Mouse (Mus musculus) spleen, postnatal 10 days (tissue): ENCODE measurements around the gene Dpysl5.
A peak's percentile ranks its signal among the peaks of the same experiment; 100 is the strongest.

Source experiments
- DNase-seq, 2 experiments: peaks; one replicate each; pipeline ENCODE4 v3.0.0; 2021 to 2022; ENCODE audit warnings: low spot score in 2 of 2

The Dpysl5 gene

DNA sequence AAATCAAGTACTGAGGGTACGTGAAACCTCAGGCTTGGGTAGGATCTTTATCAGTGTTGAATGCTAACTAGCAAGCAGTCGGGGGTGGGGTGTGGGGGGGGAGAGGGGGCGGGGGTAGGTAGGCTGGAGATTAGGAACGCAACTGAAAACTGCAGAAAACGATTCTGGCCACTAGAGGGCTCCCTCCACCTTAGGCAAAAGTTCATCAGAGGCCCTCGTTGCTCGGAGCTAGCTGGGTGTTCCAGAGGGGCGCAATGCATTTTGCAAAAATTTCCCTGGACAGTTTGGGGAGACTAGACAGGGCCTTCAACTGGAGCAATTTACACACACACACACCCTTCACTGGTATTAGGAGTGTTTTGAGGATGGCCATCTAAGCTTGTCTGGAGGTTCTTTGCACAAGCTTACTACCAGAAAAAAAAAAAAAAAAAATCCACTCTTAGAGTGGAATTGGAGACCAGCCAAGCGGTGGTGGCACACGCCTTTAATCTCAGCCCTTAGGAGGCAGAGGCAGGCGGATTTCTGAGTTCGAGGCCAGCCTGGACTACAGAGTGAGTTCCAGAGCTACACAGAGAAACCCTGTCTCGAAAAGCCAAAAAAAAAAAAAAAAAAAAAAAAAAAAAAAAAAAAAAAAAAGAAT, 1.5 kb upstream of the Dpysl5 start:
- DNase-seq, result peak; percentile 31 to 76

DNA sequence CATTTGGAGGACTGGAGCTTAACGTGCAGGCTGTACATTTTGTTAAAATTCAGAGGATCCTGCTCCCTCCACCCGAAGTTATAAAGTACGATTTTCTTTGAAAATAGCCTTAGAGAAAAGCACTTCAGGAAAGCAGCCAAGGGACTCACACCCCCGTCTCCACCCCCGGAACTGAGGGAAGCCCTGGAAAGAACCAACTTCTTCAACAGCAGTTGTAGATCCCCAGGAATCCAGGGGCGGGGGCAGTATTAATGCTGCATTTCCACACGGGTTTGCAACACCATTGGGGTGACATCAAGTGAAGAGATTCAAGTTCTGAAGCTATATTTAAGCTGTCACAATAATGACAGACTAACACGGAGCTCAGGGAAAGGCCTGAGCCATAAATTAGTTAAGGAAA, 878 bp upstream of the Dpysl5 start:
- no peak for DNase-seq

- no peak for DNase-seq
Measured at GRCm38 (mm10) chr5:30712002-30712390, 632 bp downstream of the Dpysl5 start.

- peak in 1 of 2 experiments; percentile 14 for DNase-seq
Measured at GRCm38 (mm10) chr5:30712441-30713298, 1.3 kb downstream of the Dpysl5 start.

DNA sequence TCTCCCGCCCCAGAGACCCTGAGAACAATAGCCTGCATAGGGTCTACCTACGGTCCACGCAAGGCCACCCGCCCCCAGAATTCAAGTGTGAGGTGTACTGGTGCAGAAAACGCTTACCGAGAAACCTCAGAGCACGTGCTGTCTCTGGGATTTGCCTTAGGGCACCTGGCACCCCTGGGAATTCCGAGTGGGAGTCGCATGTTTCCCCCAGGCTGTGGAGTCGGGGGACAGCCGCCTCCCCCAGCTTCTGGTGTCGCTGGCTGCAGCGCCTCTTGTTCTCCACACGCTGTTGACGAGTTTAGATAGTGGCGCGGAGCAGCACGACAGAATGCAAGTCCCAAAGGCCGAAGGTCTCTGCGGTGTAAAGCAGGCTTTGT, 1.9 kb downstream of the Dpysl5 start:
- no peak for DNase-seq

DNA sequence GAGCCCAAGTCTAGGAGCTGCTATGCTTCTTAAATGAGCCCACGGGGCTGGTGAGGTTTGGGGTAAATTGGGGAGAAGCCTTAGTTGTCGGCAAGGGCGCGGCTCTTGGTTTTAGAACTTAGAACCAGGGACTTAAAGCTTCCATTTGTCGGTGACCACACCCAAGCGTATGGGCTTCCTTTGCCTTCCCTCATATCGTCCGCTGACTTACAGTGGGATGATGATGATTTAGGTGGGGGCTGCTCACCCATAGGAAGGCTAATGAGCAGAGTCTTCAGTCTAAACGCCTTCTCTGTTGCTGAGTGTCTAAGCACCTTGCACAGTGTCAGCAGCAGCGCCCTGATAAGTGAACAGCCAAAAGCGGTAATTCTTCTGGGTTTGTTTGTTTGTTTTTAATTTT, 2.3 kb downstream of the Dpysl5 start:
- DNase-seq, result no peak

- DNase-seq, result no peak
Measured at GRCm38 (mm10) chr5:30716311-30716710, 4.9 kb downstream of the Dpysl5 start.

GRCm38 (mm10) chr5:30717506-30717905, 6.1 kb downstream of the Dpysl5 start:
- no peak for DNase-seq

GRCm38 (mm10) chr5:30717991-30718703, 6.8 kb downstream of the Dpysl5 start:
- no peak for DNase-seq

- no peak for DNase-seq
Measured at GRCm38 (mm10) chr5:30721935-30722334, 10.6 kb downstream of the Dpysl5 start.

- DNase-seq, result no peak
Measured at GRCm38 (mm10) chr5:30726151-30726693, 14.9 kb downstream of the Dpysl5 start.

GRCm38 (mm10) chr5:30732511-30732910, 21.1 kb downstream of the Dpysl5 start:
- no peak for DNase-seq

DNA sequence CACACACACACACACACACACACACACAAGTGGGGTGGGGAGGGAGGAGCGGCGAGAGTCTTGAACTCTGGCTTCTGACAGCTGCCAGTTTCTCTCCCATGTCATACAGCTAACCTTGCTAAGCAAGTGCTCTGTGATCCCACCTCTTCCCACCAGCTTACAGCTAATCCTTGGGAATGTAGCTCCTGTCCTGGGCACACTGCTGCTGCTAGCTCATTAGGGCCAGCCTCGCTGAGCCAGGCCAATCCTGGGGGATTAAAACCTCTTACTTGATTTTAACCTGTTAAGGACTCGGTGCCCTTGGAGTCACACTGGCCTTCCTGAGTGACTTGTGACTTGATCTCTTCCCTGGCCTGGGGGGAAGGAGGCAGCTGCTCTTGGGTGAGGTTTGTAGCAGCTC, 23.3 kb downstream of the Dpysl5 start:
- DNase-seq, result no peak

- DNase-seq, result no peak
Measured at GRCm38 (mm10) chr5:30738127-30738828, 26.9 kb downstream of the Dpysl5 start.

GRCm38 (mm10) chr5:30739595-30739994, 28.2 kb downstream of the Dpysl5 start:
- no peak for DNase-seq

GRCm38 (mm10) chr5:30749582-30750311, 38.4 kb downstream of the Dpysl5 start:
- DNase-seq, result no peak

DNA sequence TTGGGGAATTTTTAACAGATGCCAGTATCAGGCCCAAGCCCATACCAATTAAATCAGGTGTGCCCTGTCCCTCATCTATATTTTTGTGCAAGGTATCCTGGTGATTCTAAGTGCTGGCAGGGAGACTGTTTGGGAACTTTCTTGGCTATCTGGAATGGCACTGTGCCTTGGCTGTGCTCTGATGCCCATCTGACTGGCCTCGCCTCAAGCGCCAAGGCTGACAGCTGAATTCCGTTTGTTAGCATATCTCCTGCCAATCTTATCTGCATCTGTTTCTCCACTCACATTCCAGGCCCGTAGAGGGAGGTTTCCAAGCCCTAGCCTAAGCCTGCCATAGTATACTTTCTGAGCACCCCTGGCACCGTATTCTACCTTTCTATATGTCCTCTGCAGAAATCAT, 39.7 kb downstream of the Dpysl5 start:
- DNase-seq, result no peak

GRCm38 (mm10) chr5:30753128-30753527, 41.8 kb downstream of the Dpysl5 start:
- DNase-seq, result no peak

DNA sequence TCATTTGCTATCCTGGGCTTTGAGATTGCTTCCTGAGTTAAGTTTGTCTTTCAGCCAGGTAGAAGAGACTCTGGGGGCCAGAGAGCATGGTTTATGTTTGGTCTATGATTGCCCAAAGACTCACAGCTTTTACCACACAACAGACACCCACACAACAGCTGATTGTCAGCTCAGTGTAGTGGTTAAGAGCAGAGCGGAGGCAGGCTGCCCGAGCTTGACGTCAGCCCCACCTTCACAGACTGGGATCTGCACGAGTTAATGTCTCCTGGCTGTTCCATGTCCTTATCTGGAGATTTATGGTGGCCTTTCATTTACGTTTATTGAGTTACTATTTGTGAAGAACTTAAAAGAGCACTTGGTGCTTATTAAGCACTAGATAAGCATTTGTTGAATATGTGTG, 43.9 kb downstream of the Dpysl5 start:
- no peak for DNase-seq

DNA sequence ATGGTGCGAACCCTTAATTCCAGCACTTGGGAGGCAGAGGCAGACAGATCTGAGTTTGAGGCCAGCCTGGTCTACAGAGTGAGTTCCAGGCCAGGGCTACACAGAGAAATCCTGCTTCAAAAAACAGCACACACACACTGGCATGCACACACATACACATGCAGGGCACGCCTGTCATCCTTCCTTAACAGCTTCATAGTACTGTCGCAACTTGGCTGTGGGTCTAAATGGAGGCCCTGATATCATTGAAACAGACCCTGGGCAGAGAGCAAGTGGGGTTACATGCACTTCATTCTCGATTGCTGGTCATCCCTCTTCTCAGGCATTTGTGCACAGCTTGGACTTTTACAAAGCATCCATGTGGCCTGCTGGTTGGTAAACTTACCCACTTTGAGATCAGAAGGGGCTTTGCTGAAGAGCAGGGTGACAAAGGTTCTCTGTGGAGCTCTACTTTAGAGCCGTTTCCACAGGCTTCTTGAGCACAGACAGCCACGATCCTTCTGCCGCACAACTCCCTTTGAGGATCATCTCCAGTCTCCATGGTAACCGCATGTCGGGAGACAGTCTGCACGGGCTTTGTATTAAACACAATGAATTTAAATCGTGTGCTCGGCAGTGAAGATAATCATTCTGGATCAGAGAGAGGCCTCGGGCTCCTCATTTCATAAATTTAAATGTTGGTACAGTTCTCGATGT, 51.6 kb downstream of the Dpysl5 start:
- DNase-seq, result no peak

DNA sequence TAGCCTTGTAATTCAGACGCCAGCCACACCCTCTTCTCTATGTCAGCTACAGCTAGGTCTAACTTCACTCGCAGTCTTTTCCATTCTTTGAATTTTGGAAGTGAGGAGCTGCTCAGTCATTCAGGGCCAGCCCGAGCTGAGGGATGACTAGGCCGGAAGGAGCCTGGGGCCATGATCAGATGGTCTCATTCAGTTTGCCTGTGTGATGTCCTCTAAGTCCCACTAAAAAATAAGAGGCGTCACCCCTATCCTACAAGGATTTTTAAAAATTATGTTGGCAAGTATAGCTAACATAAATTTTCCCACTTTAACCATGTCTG, 52.1 kb downstream of the Dpysl5 start:
- DNase-seq, result no peak
